Mouse (Mus musculus) CH12F3 (cell line): Measurements from ENCODE around the gene Med26.

Source experiments
- in situ Hi-C: fragments of 300-500 bp; cut with MboI; formaldehyde crosslinking; loops from 2 replicates; pipeline ENCODE4 v1.14.3; 2020; ENCODE audit warnings: low sequenced_read_pairs

Med26 gene

GRCm38 (mm10) chr8:72491680-72492621 is 56.1 kb downstream of the Med26 start, which contains the start of gene Slc35e1:
Gene Slc35e1, minus strand, starts transcription at chr8:72492614.
- in situ Hi-C loops, result no loop called here

- in situ Hi-C loops, result no loop called here
These were observed 57.1 kb downstream of the Med26 start for GRCm38 (mm10) chr8:72491017-72491416.

GRCm38 (mm10) chr8:72487014-72487413 is 61.1 kb downstream of the Med26 start:
- in situ Hi-C loops, result no loop called here

- in situ Hi-C loops, result no loop called here
These were observed 62.4 kb downstream of the Med26 start for GRCm38 (mm10) chr8:72485456-72486199.

- in situ Hi-C loops, result no loop called here
These were observed 73.1 kb downstream of the Med26 start, which contains the start of gene Cherp for GRCm38 (mm10) chr8:72474826-72475546. Gene Cherp, minus strand, starts transcription at chr8:72475226.

- in situ Hi-C loops, result no loop called here
These were observed 77.4 kb downstream of the Med26 start for GRCm38 (mm10) chr8:72470684-72471083.

- in situ Hi-C loops, result no loop called here
These were observed 78.1 kb downstream of the Med26 start for GRCm38 (mm10) chr8:72469984-72470383.

GRCm38 (mm10) chr8:72469243-72469642 is 78.8 kb downstream of the Med26 start:
- in situ Hi-C loops, result no loop called here

- in situ Hi-C loops, result no loop called here
These were observed 83.9 kb downstream of the Med26 start for GRCm38 (mm10) chr8:72464211-72464610.

- in situ Hi-C loops, result no loop called here
These were observed 88.1 kb downstream of the Med26 start for GRCm38 (mm10) chr8:72459881-72460533.

- in situ Hi-C loops, result no loop called here
These were observed 89.6 kb downstream of the Med26 start for GRCm38 (mm10) chr8:72458457-72458856.

GRCm38 (mm10) chr8:72457806-72458205 is 90.3 kb downstream of the Med26 start:
- in situ Hi-C loops, result no loop called here

GRCm38 (mm10) chr8:72455317-72455716 is 92.8 kb downstream of the Med26 start:
- in situ Hi-C loops, result no loop called here

GRCm38 (mm10) chr8:72453904-72454303 is 94.2 kb downstream of the Med26 start:
- in situ Hi-C loops, result no loop called here

- in situ Hi-C loops, result no loop called here
These were observed 96.6 kb downstream of the Med26 start for GRCm38 (mm10) chr8:72451516-72451915.

- in situ Hi-C loops, result no loop called here
These were observed 103.0 kb downstream of the Med26 start for GRCm38 (mm10) chr8:72445071-72445470.
